Mouse (Mus musculus): Measurements from ENCODE around the gene Sarnp.

Sarnp gene

GRCm38 (mm10) chr10:128890383-128891295, 73.5 kb downstream of the Sarnp start:
- DNase-seq (ENCODE audit: low read depth, low spot score): no peak

- DNase-seq (ENCODE audit: low read depth, low spot score): peak; percentile 77
Measured at GRCm38 (mm10) chr10:128891296-128892094, 74.4 kb downstream of the Sarnp start, which contains the start of gene Gdf11. TSS of gene Gdf11 (minus strand) at chr10:128891718.

GRCm38 (mm10) chr10:128892246-128892645, 75.1 kb downstream of the Sarnp start:
- no peak for DNase-seq (ENCODE audit: low read depth, low spot score)

GRCm38 (mm10) chr10:128895437-128895836, 78.3 kb downstream of the Sarnp start:
- peak; percentile 81 for DNase-seq (ENCODE audit: low read depth, low spot score)

- no peak for DNase-seq (ENCODE audit: low read depth, low spot score)
Measured at GRCm38 (mm10) chr10:128895952-128896693, 79.0 kb downstream of the Sarnp start.

- DNase-seq (ENCODE audit: low read depth, low spot score): no peak
Measured at GRCm38 (mm10) chr10:128896807-128897206, 79.7 kb downstream of the Sarnp start.

GRCm38 (mm10) chr10:128897501-128897900, 80.4 kb downstream of the Sarnp start:
- no peak for DNase-seq (ENCODE audit: low read depth, low spot score)

GRCm38 (mm10) chr10:128899759-128900490, 82.8 kb downstream of the Sarnp start:
- no peak for DNase-seq (ENCODE audit: low read depth, low spot score)

- DNase-seq (ENCODE audit: low read depth, low spot score): no peak
Measured at GRCm38 (mm10) chr10:128900698-128901097, 83.6 kb downstream of the Sarnp start, which contains the start of gene Cd63. TSS of gene Cd63 (plus strand) at chr10:128900989.

- no peak for DNase-seq (ENCODE audit: low read depth, low spot score)
Measured at GRCm38 (mm10) chr10:128901409-128901808, 84.3 kb downstream of the Sarnp start.

GRCm38 (mm10) chr10:128902409-128902988, 85.4 kb downstream of the Sarnp start:
- no peak for DNase-seq (ENCODE audit: low read depth, low spot score)

- DNase-seq (ENCODE audit: low read depth, low spot score): no peak
Measured at GRCm38 (mm10) chr10:128904812-128905211, 87.7 kb downstream of the Sarnp start.

GRCm38 (mm10) chr10:128908778-128909448, 91.8 kb downstream of the Sarnp start:
- DNase-seq (ENCODE audit: low read depth, low spot score): no peak

- DNase-seq (ENCODE audit: low read depth, low spot score): peak; percentile 71
Measured at GRCm38 (mm10) chr10:128909567-128910028, 92.5 kb downstream of the Sarnp start.

- no peak for DNase-seq (ENCODE audit: low read depth, low spot score)
Measured at GRCm38 (mm10) chr10:128910066-128910841, 93.1 kb downstream of the Sarnp start.

GRCm38 (mm10) chr10:128911430-128911829, 94.3 kb downstream of the Sarnp start:
- no peak for DNase-seq (ENCODE audit: low read depth, low spot score)

- no peak for DNase-seq (ENCODE audit: low read depth, low spot score)
Measured at GRCm38 (mm10) chr10:128912268-128912667, 95.1 kb downstream of the Sarnp start.

- DNase-seq (ENCODE audit: low read depth, low spot score): no peak
Measured at GRCm38 (mm10) chr10:128912791-128913190, 95.7 kb downstream of the Sarnp start.

GRCm38 (mm10) chr10:128913219-128913618, 96.1 kb downstream of the Sarnp start:
- DNase-seq (ENCODE audit: low read depth, low spot score): peak; percentile 85

Measured in embryo, embryonic 11.5 days (tissue).